Mouse (Mus musculus): Measurements from ENCODE around the gene Atf5.

GRCm38 (mm10) chr7:44857042-44857552, 40.6 kb upstream of the Atf5 start, which contains the start of gene Pnkp:
- TF ChIP-seq CTCF (IDR thresholded peaks at IDR 0.05; ENCODE audit: control insufficient read depth, insufficient read depth, insufficient replicate concordance, low read depth, low read length) (no peak), POLR2A (IDR thresholded peaks at IDR 0.05; ENCODE audit: control insufficient read depth, low read depth, low read length) (peak; percentile 57)
